ENCODE assay signal across 27 mouse cellular contexts in genomic region chr19:58463755-58464154, GRCm38 (mm10). TPM values are rescaled to one million over a fixed set of nuclear protein-coding genes. Genes with fewer than 3 reads are reported as not detected.
"Had no signal": no experiment of that assay in that cellular context is flagged by ENCODE, and none has a peak within 500 bp of the region (broad histone marks: within the 10 kb centered on the region; RNA-seq: fewer than 3 reads in every experiment).

No protein-coding gene starts in this region.

- H3K4me3 ChIP-seq: layer of hippocampus, adult 2 months; limb, embryonic 10.5 days; limb, embryonic 13.5 days; liver, embryonic 12.5 days; liver, embryonic 15.5 days; lung, embryonic 15.5 days; megakaryocyte, embryonic 14.5 days; midbrain, embryonic 10.5 days; midbrain, embryonic 13.5 days; myocyte; stomach, embryonic 15.5 days had no signal

- H3K9me3 ChIP-seq: limb, embryonic 10.5 days; liver, embryonic 12.5 days; liver, embryonic 15.5 days; lung, embryonic 15.5 days; midbrain, embryonic 10.5 days; stomach, embryonic 15.5 days had no signal

- H3K4me2 ChIP-seq: limb, embryonic 13.5 days; liver, embryonic 12.5 days; liver, embryonic 15.5 days; lung, embryonic 15.5 days; midbrain, embryonic 13.5 days; stomach, embryonic 15.5 days had no signal

- H3K4me1 ChIP-seq: liver, embryonic 12.5 days; liver, embryonic 15.5 days; lung, embryonic 15.5 days; stomach, embryonic 15.5 days had no signal

- H3K27ac ChIP-seq: kidney, postnatal 0 days; layer of hippocampus, adult 2 months; limb, embryonic 10.5 days; limb, embryonic 13.5 days; liver, embryonic 12.5 days; liver, embryonic 15.5 days; lung, embryonic 15.5 days; midbrain, embryonic 10.5 days; midbrain, embryonic 13.5 days; stomach, embryonic 15.5 days had no signal

- DNase-seq: kidney, adult 2 months; kidney, postnatal 25 days; layer of hippocampus, adult 9-11 months; liver; lung, adult 18-20 months; lung, postnatal 10 days; lung, postnatal 36 days; right cerebral cortex, postnatal 25 days; spleen, adult 18-20 months; thymus, postnatal 25 days had no signal

- H3K36me3 ChIP-seq: limb, embryonic 10.5 days; limb, embryonic 13.5 days; liver, embryonic 12.5 days; liver, embryonic 15.5 days; lung, embryonic 15.5 days; midbrain, embryonic 10.5 days; midbrain, embryonic 13.5 days; stomach, embryonic 15.5 days had no signal

- ATAC-seq: liver, embryonic 12.5 days; midbrain, embryonic 13.5 days; midbrain, embryonic 16.5 days had no signal

- H3K9ac ChIP-seq: limb, embryonic 13.5 days; liver, embryonic 12.5 days; liver, embryonic 15.5 days; lung, embryonic 15.5 days; midbrain, embryonic 13.5 days; stomach, embryonic 15.5 days had no signal

- H3K27me3 ChIP-seq: liver, embryonic 12.5 days; liver, embryonic 15.5 days; stomach, embryonic 15.5 days had no signal

RNA-seq across cellular contexts. Expression of gene Ccdc172, which starts 48.0 kb away (rescaled TPM):
- polyA plus RNA-seq: kidney, adult 2 months; kidney, embryonic 14.5 days; kidney, postnatal 0 days; large intestine, adult 2 months; limb, embryonic 10.5 days; limb, embryonic 13.5 days; liver, embryonic 12.5 days; liver, embryonic 15.5 days; lung, embryonic 15.5 days; midbrain, embryonic 10.5 days; midbrain, embryonic 13.5 days; midbrain, embryonic 16.5 days; myocyte; neural tube, embryonic 11.5 days; stomach, embryonic 15.5 days; thymus, postnatal 0 days had no signal
